Mouse (Mus musculus): ENCODE results near the gene Gm6685. TPM values are rescaled to one million over a fixed set of nuclear protein-coding genes. Genes with fewer than 3 reads are reported as not detected.
"Not testable (repeated sequence)": the region's sequence is repeated elsewhere in the genome, so short reads cannot be mapped to it uniquely, and the experiment has no call there.

Gene Gm6685
- 1 to 10 TPM; 3.2 to 5.7 TPM for total RNA-seq (2021)
- long read RNA-seq, experiment 1: 0 reads
- long read RNA-seq, experiment 2: 0 reads

DNA sequence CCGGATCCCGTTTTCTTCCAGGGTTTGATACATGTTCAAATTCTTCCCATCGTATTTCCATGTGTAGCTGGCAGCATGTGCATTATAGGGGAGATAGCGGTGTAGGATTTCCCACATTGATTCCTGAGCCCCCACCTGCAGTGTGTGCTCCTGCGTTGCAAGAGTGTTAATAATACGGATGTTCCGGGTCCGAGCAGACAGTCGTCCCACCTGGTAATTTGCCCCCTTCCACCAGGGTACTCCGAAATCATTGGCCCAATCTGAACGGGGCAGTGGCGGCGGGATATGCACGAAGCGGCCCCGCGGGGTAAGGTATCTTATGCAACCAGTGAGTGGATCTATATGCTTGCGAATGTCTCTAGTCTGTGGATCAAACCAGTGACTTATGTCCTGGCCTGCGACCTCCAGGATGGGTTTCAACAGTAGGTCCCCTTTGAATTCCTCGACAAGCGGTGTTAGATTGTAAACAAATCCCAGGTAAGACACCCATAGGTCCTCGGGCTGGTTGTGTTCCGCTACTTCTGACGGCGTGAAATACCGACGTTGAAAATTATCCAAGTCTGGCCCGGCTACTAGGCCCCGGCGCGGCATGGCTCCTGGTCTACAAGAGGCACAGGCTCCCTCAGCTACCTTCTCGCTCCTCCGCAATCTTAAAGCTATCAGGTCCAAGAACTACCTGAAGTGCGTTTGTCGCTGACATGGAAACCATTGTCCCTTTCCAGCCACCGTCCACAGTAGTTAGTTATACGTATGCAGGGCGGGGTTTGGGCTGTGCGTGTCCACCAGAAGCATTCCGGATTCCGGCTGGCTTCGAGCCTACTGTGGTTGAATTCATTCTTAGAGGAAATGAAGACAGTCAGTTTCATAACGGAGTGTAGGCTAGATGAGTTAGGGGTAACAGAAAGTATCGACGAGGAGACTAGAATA, at the start of gene Gm6685:
Gm6685 (minus strand) TSS at position 644 of the 927 bp plus-strand sequence.
- not testable (repeated sequence) for DNase-seq

GRCm38 (mm10) chr11:28375891-28376290, 36.2 kb upstream of the Gm6685 start:
- no peak for DNase-seq

DNA sequence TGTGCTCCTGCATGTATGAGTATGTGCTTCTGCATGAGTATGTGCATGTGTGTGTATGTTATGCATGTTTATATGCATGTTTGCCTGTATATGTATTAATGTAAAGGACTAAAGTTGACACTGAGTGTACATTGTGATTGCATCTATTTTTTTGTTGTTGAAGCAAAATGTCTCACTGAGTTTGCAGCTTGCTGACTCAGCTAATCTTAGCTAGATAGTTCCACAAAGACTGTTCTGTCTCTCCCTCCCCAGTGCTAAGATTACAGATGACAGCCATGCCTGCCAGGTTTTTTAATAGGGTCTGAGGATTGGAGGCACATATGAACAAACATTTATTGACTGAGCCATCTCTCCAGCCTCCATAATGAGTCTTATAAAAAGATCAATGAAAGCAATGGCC, 35.0 kb upstream of the Gm6685 start:
- no peak for DNase-seq

GRCm38 (mm10) chr11:28371381-28371780, 31.7 kb upstream of the Gm6685 start:
- not testable (repeated sequence) for DNase-seq

DNA sequence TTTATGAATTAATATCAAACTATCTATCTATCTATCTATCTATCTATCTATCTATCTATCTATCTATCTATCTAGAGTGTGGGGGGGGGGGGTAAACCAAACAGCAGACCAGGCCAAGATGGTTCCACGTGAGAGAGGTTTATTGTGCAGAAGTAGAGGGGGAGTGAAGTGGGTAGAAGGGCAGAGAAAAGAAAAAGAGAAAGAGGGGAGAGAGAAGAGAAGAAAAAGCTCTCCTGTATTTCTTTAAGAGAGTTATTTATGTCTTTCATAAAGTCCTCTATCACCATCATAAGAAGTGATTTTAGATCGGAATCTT, 26.2 kb upstream of the Gm6685 start:
- no peak for DNase-seq

- peak; percentile 67 for DNase-seq
These were observed 25.7 kb upstream of the Gm6685 start for GRCm38 (mm10) chr11:28365209-28365928.

DNA sequence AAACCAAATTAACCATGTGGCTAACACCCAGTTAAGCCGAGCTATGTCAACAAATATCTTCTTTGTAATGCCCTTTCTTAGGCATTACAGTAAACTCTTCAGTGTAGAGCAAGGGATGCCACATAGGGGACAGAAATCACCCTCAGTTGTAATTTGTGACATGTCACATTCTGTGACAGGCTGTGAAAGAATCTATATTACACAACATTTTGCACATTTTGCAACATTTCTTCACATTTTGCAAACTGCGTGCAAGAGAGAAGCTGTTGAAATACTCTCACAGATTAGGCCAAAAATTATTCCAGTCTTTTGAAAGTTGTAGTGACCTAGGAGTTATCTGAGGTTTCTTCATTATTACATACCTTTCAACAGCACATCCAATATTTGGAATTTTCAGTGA, 3.8 kb upstream of the Gm6685 start:
- no peak for DNase-seq

- no peak for DNase-seq
These were observed 2.2 kb upstream of the Gm6685 start for GRCm38 (mm10) chr11:28341887-28342286.

GRCm38 (mm10) chr11:28327878-28328277, 11.8 kb downstream of the Gm6685 start:
- DNase-seq: no peak

DNA sequence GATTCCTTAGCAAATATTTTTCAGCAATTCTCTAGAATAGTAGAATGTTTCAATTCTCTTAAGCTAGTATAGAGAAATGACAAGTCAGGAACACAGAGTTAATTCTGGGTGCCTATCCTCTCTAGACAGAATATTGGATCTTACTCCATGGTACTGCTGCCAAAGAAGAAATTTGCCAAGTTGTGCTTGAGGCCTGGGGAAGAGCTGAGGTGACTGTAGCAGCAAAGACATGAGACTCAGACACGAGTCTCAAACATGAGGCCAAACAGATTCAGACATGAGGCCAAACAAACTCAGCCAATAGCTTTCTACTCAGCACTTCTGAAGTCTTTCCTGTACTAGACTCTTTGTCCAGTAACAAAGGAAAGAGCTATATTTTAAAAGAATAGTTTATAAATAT, 26.3 kb downstream of the Gm6685 start:
- no peak for DNase-seq

DNA sequence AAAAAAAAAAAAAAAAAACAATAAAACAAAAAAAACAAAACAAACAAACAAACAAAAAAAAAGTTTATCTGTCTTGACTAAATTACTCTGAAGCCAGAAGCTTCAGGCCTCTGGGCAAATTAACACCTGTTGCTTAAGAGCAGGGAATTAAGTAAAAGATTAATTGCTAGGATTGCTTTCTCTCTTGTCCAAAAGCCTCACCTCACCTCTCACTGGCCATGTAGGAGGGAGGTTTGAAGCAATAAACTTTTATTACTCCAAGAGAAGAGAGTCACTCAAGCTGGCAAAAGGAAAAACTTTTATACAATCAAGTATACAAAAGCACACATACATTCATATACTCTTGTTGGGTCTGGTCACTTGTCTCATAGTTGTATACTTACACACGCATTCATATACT, 31.9 kb downstream of the Gm6685 start:
- DNase-seq: no peak

DNA sequence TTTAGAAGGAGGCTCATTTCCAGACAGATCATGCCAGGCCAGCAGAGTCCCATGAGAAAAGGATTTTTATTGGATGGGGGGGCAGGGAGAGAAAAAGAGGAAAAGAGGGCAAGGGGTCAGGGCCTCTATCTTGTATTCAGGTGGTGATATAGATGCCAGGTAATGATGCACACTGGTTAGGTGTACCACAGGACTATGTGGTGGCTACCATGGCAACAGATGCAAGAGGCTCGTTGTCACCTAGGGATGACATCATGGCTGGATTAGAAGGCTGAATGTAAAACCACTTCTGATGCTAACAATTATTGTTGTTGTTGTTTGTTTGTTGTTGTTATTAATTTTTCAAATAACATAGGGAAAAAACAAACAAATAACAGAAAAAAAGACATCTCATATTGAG, 49.2 kb downstream of the Gm6685 start:
- DNase-seq: no peak

Other genes with a start within 250 kb of the Gm6685 start
- gene Ccdc85a, start 244.5 kb upstream of the Gm6685 start, total RNA-seq (2021): 1 to 10 TPM; 5.9 to 6.6 TPM

Data from gastrocnemius, postnatal 25 days (tissue).